Mouse (Mus musculus) liver, adult (tissue): ENCODE results near the gene Bdnf.

Source experiments
- GATA4 ChIP-seq: IDR thresholded peaks from 2 replicates; pipeline ENCODE4 v1.6.1; 2014; ENCODE audit warnings: mild to moderate bottlenecking, low read length; ENCODE audit not compliant: insufficient replicate concordance

Bdnf gene

GRCm38 (mm10) chr2:109674532-109674931 is at the start of gene Bdnf:
Bdnf (plus strand) TSS chr2:109674700.
- TF ChIP-seq GATA4, result no peak

- TF ChIP-seq GATA4, result no peak
Observed at GRCm38 (mm10) chr2:109626864-109627263, 47.6 kb upstream of the Bdnf start.

- TF ChIP-seq GATA4, result no peak
Observed at GRCm38 (mm10) chr2:109673509-109674455, 718 bp upstream of the Bdnf start.

GRCm38 (mm10) chr2:109675051-109675450 is 551 bp downstream of the Bdnf start:
- no peak for TF ChIP-seq GATA4

GRCm38 (mm10) chr2:109675973-109676617 is 1.6 kb downstream of the Bdnf start:
- no peak for TF ChIP-seq GATA4

- no peak for TF ChIP-seq GATA4
Observed at GRCm38 (mm10) chr2:109676618-109676974, 2.1 kb downstream of the Bdnf start.

- TF ChIP-seq GATA4, result no peak
Observed at GRCm38 (mm10) chr2:109677221-109678089, 3.0 kb downstream of the Bdnf start.

- TF ChIP-seq GATA4, result no peak
Observed at GRCm38 (mm10) chr2:109678090-109678409, 3.5 kb downstream of the Bdnf start.

- TF ChIP-seq GATA4, result no peak
Observed at GRCm38 (mm10) chr2:109678454-109678853, 4.0 kb downstream of the Bdnf start.

GRCm38 (mm10) chr2:109679446-109679845 is 4.9 kb downstream of the Bdnf start:
- no peak for TF ChIP-seq GATA4

GRCm38 (mm10) chr2:109681071-109681470 is 6.6 kb downstream of the Bdnf start:
- TF ChIP-seq GATA4, result no peak

- no peak for TF ChIP-seq GATA4
Observed at GRCm38 (mm10) chr2:109688661-109689060, 14.2 kb downstream of the Bdnf start.

- no peak for TF ChIP-seq GATA4
Observed at GRCm38 (mm10) chr2:109692266-109693177, 18.0 kb downstream of the Bdnf start.
